Mouse (Mus musculus) forebrain, postnatal 0 days (tissue): Measurements from ENCODE around the gene Mc1r. TPM values are rescaled to one million over a fixed set of nuclear protein-coding genes. Genes with fewer than 3 reads are reported as not detected.

Source experiments
- ATAC-seq: fragments of 200-750 bp; cut with Nextera tagmentation; 2 replicates; pipeline ENCODE4 v1.8.0; 2017; ENCODE audit warnings: mild to moderate bottlenecking, moderate library complexity
- DNase-seq: peaks from one replicate; pipeline ENCODE4 v3.0.0-alpha.2; 2015
- H3K27ac ChIP-seq: fragments of 300-500 bp; sonication (generic); 2 replicates; pipeline ENCODE4 v1.5.1; 2014; ENCODE audit warnings: low read depth, mild to moderate bottlenecking, antibody characterized with exemption, low read length, moderate library complexity, mixed read lengths
- H3K27me3 ChIP-seq: fragments of 300-500 bp; sonication (generic); 2 replicates; pipeline ENCODE4 v1.6.1; 2014; ENCODE audit warnings: mild to moderate bottlenecking, low read length, mixed read lengths; ENCODE audit not compliant: insufficient read depth
- H3K36me3 ChIP-seq: fragments of 300-500 bp; sonication (generic); 2 replicates; pipeline ENCODE4 v1.6.1; 2014; ENCODE audit warnings: mild to moderate bottlenecking, moderate library complexity; ENCODE audit not compliant: insufficient read depth
- H3K4me1 ChIP-seq: fragments of 300-500 bp; sonication (generic); 2 replicates; pipeline ENCODE4 v1.6.1; 2014; ENCODE audit warnings: antibody characterized with exemption; ENCODE audit not compliant: insufficient read depth
- H3K4me2 ChIP-seq: fragments of 300-500 bp; sonication (generic); 2 replicates; pipeline ENCODE4 v1.6.1; 2014; ENCODE audit warnings: low read depth, mild to moderate bottlenecking, moderate library complexity
- H3K4me3 ChIP-seq: fragments of 300-500 bp; sonication (generic); 2 replicates; pipeline ENCODE4 v1.5.1; 2014; ENCODE audit warnings: low read depth, low read length, mixed read lengths
- H3K9ac ChIP-seq: fragments of 300-500 bp; sonication (generic); 2 replicates; pipeline ENCODE4 v1.6.1; 2014; ENCODE audit warnings: mild to moderate bottlenecking
- H3K9me3 ChIP-seq: fragments of 300-500 bp; sonication (generic); 2 replicates; pipeline ENCODE4 v1.6.1; 2016; ENCODE audit warnings: low read length
- CTCF ChIP-seq: sonication (generic); IDR thresholded peaks from 2 replicates; pipeline ENCODE4 v1.5.1; 2016; ENCODE audit warnings: antibody characterized with exemption, control low read depth, low read depth
- WGBS: fragments of 180-500 bp; shearing (Covaris S2); extraction: QIAGEN DNeasy Blood & Tissue Kit; methylation state at CpG from one replicate; pipeline ENCODE4 v1.1.7; 2014; 5-methylcytosine and 5-hydroxymethylcytosine counted together
- polyA plus RNA-seq: library from polyadenylated mRNA; unstranded; fragments of >200 nt; fragmentation: Nextera tagmentation; extraction: Ambion mirVana; gene quantifications from 2 replicates; pipeline ENCODE4 v1.2.1, GENCODE M21; 2015
- total RNA-seq: library from RNA; depleted of rRNA; stranded (reverse); fragments of >200 nt; gene quantifications from 2 replicates; pipeline ENCODE4 v1.2.3, GENCODE M21; 2014; rRNA removed

The Mc1r gene
- total RNA-seq (0.10 TPM in 1 of 2 replicates, not detected in the other), polyA plus RNA-seq (0.07 and 0.08 TPM in 2 replicates)

- 7% methylated on average over 4 of the region's 4 CpGs for WGBS
- peak; percentile 88 for DNase-seq
- H3K4me1 ChIP-seq, result peaks cover 14% of the 10 kb centered on the region; the same call in 1 of the 2 replicates
- no peaks in the 10 kb centered on the region for H3K27me3 ChIP-seq
- TF ChIP-seq CTCF, result peak; percentile 88
- 0 out of 2 replicates have a peak within 1 kb of the TSS, but pooled peaks have one; percentile 22 for H3K9ac ChIP-seq
- no peak within 1 kb of the TSS for H3K4me3 ChIP-seq
- H3K36me3 ChIP-seq, result peaks cover 19% of the 10 kb centered on the region
- H3K27ac ChIP-seq, result no peak within 1 kb of the TSS
- H3K9me3 ChIP-seq, result no peaks in the 10 kb centered on the region
- H3K4me2 ChIP-seq, result no peak within 1 kb of the TSS
- ATAC-seq, result no peak
Observed at GRCm38 (mm10) chr8:123406786-123407185, at the start of gene Mc1r. Gene Mc1r, plus strand, starts transcription at chr8:123407107.

DNA sequence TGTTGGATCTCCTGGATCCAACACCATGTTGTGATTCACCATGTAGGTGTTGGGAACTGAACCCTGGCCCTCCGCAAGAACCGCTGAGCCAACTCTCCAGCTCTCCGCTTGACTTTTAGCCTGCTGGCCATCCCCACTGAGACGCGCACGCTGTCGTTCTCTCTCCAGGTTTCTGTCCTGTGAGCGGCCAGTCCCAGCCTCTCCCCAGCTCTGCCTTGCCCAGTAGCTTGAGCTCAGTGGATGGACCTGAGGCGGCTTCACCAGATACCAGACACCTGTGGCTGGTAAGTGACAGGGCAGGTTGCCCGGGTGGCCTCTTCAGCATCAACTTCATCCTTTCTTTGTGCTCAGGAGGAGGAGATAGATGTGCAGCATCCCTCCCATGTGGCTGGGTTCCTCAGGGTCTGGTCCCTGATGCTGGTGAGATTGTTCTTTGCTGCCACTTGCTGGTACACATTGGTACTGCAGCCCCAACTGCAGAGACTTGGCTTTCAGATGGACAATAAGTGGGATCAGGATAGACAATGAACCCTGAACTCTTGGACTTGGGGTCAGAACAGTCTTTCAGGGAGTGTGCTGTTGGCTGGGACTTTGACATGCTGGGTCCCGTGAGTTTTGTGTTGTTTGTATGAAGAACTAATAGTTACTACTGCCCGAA is 45.7 kb upstream of the Mc1r start:
- DNase-seq (peak; percentile 91), ATAC-seq (peak; percentile 93)
- TF ChIP-seq CTCF, result peak; percentile 99
- 38% methylated on average over 12 of the region's 12 CpGs for WGBS
- Histone ChIP-seq H3K27ac (peak overlapping the region; percentile 62), H3K9ac (no peak overlapping the region), H3K4me2 (no peak overlapping the region), H3K4me3 (no peak overlapping the region), H3K36me3 (peaks cover 75% of the 10 kb centered on the region), H3K27me3 (no peaks in the 10 kb centered on the region), H3K4me1 (no peaks in the 10 kb centered on the region), H3K9me3 (no peaks in the 10 kb centered on the region)

DNA sequence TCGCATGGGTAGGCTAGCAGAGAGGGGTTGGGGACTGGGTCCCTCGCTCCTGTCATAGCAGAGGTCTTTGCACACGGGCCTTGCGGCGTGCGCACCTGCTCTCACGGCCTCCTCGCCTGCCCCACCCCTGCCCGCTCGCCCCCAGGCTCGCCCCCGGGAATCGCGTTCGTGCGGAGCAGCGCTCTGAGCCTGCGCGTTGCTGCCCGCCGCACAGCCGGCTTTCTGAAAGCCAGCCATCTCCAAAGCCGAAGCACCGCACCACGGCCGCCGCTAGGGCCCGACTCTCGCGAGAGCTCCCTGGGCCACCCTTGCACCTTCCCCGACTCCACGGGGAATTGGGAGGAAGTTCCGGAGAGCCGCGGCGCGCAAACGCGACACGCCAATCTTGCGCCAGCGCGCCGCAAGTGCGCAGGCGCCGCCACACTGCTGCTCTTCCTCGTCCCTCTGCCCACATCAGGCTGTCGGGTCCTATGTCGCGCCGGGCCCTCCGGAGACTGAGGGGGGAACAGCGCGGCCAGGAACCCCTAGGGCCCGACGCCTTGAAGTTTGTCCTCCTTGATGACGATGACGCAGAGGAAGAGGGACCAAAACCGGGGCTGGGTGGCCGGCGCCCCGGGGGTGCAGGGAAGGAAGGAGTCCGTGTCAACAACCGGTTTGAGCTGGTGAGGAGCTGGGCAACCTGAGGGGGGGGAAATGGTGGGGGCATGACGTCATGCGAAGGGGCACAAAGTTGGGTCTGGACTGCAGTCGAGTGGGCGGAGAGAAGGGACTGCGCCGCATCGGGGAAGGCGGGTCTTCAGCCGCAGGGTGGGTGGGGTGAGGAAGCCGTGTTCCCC is 33.3 kb upstream of the Mc1r start, which contains the start of gene Tcf25:
Tcf25 (plus strand) TSS at position 351 of the 836 bp plus-strand sequence.
- Histone ChIP-seq H3K27ac (peak within 1 kb of the TSS; percentile 93), H3K4me1 (peaks cover 8% of the 10 kb centered on the region; the same call in 1 of the 2 replicates), H3K4me2 (peak within 1 kb of the TSS; percentile 63), H3K9me3 (no peaks in the 10 kb centered on the region), H3K27me3 (no peaks in the 10 kb centered on the region), H3K36me3 (peaks cover 20% of the 10 kb centered on the region), H3K4me3 (peak within 1 kb of the TSS; percentile 96), H3K9ac (peak within 1 kb of the TSS; percentile 90)
- ATAC-seq, result peak; percentile 96
- DNase-seq, result peak; percentile 98
- TF ChIP-seq CTCF, result peak; percentile 83
- WGBS, result under 1% methylated on average over 74 of the region's 75 CpGs

DNA sequence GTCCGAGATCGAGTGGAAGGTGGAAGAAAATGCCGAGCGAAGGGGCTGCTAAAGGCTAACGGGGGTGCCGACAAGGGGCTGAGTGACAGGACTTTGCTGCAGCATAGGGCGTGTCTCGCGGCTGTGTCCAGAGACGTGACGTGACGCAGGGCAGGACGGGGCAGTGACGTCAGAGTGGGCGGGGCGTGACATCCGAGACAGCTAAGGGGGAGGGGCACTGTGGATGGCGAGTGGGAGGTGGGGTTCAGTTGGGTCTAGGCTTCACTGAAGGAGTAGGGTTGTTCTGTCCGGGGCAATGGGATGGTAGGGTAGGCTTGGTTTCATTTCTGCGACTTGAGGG is 32.7 kb upstream of the Mc1r start:
- peak overlapping the region; percentile 63 for H3K4me2 ChIP-seq
- H3K9ac ChIP-seq, result peak overlapping the region; percentile 90
- H3K4me1 ChIP-seq, result peaks cover 8% of the 10 kb centered on the region; the same call in 1 of the 2 replicates
- ATAC-seq (peak; percentile 61), DNase-seq (peak; percentile 91)
- peak overlapping the region; percentile 96 for H3K4me3 ChIP-seq
- no peaks in the 10 kb centered on the region for H3K9me3 ChIP-seq
- H3K27ac ChIP-seq, result peak overlapping the region; percentile 93
- peaks cover 14% of the 10 kb centered on the region for H3K36me3 ChIP-seq
- H3K27me3 ChIP-seq, result no peaks in the 10 kb centered on the region
- 3% methylated on average over 20 of the region's 20 CpGs for WGBS
- no peak for TF ChIP-seq CTCF

DNA sequence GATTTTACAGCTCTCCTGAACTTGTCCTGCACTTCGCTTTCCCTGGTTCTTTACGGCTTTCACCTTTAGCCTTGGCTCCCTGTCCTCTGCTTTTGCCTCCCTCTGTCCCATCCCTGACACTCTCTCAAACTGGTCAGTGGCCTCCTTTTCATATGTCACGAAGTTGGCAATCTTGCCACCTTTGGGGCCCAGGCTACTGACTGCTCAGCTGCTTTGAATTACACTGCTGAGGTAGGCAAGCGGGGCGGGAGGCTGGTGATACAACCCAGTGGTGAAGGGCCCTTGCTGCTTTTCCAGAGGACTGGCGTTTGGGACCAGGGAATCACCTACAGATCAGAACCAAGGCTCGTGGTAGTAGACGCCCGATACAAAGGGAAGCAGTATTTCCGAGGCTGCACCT is 31.2 kb upstream of the Mc1r start:
- 76% methylated on average over 10 of the region's 10 CpGs for WGBS

DNA sequence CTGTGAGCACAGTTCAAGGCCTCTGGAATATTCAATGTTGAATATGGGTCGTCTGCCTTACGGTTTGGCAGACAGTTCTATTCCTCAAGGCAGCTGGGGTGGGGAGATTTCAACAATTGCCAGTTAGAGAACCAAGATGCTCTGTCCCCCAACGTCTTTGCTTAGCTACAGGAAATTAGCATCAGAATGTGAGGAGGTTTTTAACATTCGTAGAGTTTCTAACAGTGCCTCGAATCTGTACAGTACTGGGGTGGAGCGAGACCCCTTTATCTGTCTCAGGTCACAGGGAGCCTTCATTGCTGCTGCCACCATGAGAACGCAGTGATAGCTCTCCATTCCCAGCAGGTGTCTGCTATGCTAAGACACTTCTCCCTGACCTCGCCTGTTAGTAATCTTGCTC is 30.8 kb upstream of the Mc1r start:
- no peak overlapping the region for H3K9ac ChIP-seq
- TF ChIP-seq CTCF, result no peak
- peaks cover 8% of the 10 kb centered on the region; the same call in 1 of the 2 replicates for H3K4me1 ChIP-seq
- no peaks in the 10 kb centered on the region for H3K9me3 ChIP-seq
- H3K4me2 ChIP-seq, result no peak overlapping the region
- DNase-seq, result no peak
- peaks cover 5% of the 10 kb centered on the region; the same call in 1 of the 2 replicates for H3K36me3 ChIP-seq
- H3K27ac ChIP-seq, result no peak overlapping the region
- no peak for ATAC-seq
- no peaks in the 10 kb centered on the region for H3K27me3 ChIP-seq
- WGBS, result 46% methylated on average over 8 of the region's 8 CpGs
- no peak overlapping the region for H3K4me3 ChIP-seq

More for the DNA sequence above, 31.2 kb upstream of the Mc1r start:
- H3K4me3 ChIP-seq, result no peak overlapping the region
- no peaks in the 10 kb centered on the region for H3K27me3 ChIP-seq
- no peak for TF ChIP-seq CTCF
- 0 out of 2 replicates have a peak, but pooled peaks cover 4% of the 10 kb centered on the region for H3K36me3 ChIP-seq
- no peak overlapping the region for H3K9ac ChIP-seq
- no peak overlapping the region for H3K27ac ChIP-seq
- peaks cover 8% of the 10 kb centered on the region; the same call in 1 of the 2 replicates for H3K4me1 ChIP-seq
- no peak overlapping the region for H3K4me2 ChIP-seq
- H3K9me3 ChIP-seq, result no peaks in the 10 kb centered on the region
- ATAC-seq (no peak), DNase-seq (no peak)
